Mouse (Mus musculus) liver, embryonic 13.5 days (tissue): ENCODE data around the gene Mbd6. TPM values are rescaled to one million over a fixed set of nuclear protein-coding genes. Genes with fewer than 3 reads are reported as not detected.

Experiments
- ATAC-seq: fragments of 200-750 bp; cut with Nextera tagmentation; 2 replicates; pipeline ENCODE4 v1.8.0; 2017; ENCODE audit warnings: low read depth, mild to moderate bottlenecking, moderate number of reproducible peaks, moderate library complexity
- DNase-seq: peaks from one replicate; pipeline ENCODE4 v3.0.0; 2022
- H3K27ac ChIP-seq: fragments of 300-500 bp; sonication (generic); 2 replicates; pipeline ENCODE4 v1.5.1; 2015; ENCODE audit warnings: moderate library complexity, mild to moderate bottlenecking, inconsistent platforms
- H3K27me3 ChIP-seq: fragments of 300-500 bp; sonication (generic); 2 replicates; pipeline ENCODE4 v1.6.1; 2015; ENCODE audit warnings: mild to moderate bottlenecking, inconsistent platforms
- H3K36me3 ChIP-seq: fragments of 300-500 bp; sonication (generic); 2 replicates; pipeline ENCODE4 v1.6.1; 2015; ENCODE audit warnings: mild to moderate bottlenecking, inconsistent platforms
- H3K4me1 ChIP-seq: fragments of 300-500 bp; sonication (generic); replicated peaks from 2 replicates; pipeline ENCODE4 v1.6.1; 2015; ENCODE audit warnings: inconsistent platforms
- H3K4me2 ChIP-seq: fragments of 300-500 bp; sonication (generic); 2 replicates; pipeline ENCODE4 v1.6.1; 2015; ENCODE audit warnings: inconsistent platforms, mild to moderate bottlenecking, moderate library complexity
- H3K4me3 ChIP-seq: fragments of 300-500 bp; sonication (generic); replicated peaks from 2 replicates; pipeline ENCODE4 v1.5.1; 2015; ENCODE audit warnings: mild to moderate bottlenecking, inconsistent platforms
- H3K9ac ChIP-seq: fragments of 300-500 bp; sonication (generic); 2 replicates; pipeline ENCODE4 v1.6.1; 2015; ENCODE audit warnings: mild to moderate bottlenecking, inconsistent platforms
- H3K9me3 ChIP-seq: fragments of 300-500 bp; sonication (generic); replicated peaks from 2 replicates; pipeline ENCODE4 v1.6.1; 2016; ENCODE audit warnings: inconsistent platforms
- WGBS: fragments of 180-500 bp; shearing (Covaris S2); methylation state at CpG from one replicate; pipeline ENCODE4 v1.1.7; 2015; ENCODE audit not compliant: insufficient replicate concordance; 5-methylcytosine and 5-hydroxymethylcytosine counted together
- polyA plus RNA-seq: library from polyadenylated mRNA; unstranded; fragments of >200 nt; fragmentation: Nextera tagmentation; extraction: Ambion mirVana; gene quantifications from 2 replicates; pipeline ENCODE4 v1.2.1, GENCODE M21; 2015

Gene Mbd6
- polyA plus RNA-seq, 1 experiment from 2014 or later: 6.5 TPM

- Histone ChIP-seq H3K4me2 (peak overlapping the region; percentile 74), H3K4me3 (no peak overlapping the region)
- DNase-seq: no peak
Observed at GRCm38 (mm10) chr10:127261706-127262547, 26.9 kb downstream of the Mbd6 start.

GRCm38 (mm10) chr10:127258489-127258888 lies 30.3 kb downstream of the Mbd6 start:
- peaks cover 69% of the 10 kb centered on the region for H3K27me3 ChIP-seq
- no peaks in the 10 kb centered on the region for H3K36me3 ChIP-seq
- no peak overlapping the region for H3K9ac ChIP-seq
- no peaks in the 10 kb centered on the region for H3K9me3 ChIP-seq
- H3K27ac ChIP-seq: no peak overlapping the region
- peaks cover 9% of the 10 kb centered on the region for H3K4me1 ChIP-seq
- ATAC-seq (no peak), DNase-seq (no peak)
- 63% methylated on average over 8 of the region's 8 CpGs for WGBS
- H3K4me2 ChIP-seq: no peak overlapping the region
- H3K4me3 ChIP-seq: no peak overlapping the region

More at GRCm38 (mm10) chr10:127261706-127262547, 26.9 kb downstream of the Mbd6 start:
- ATAC-seq: no peak
- Histone ChIP-seq H3K4me1 (peaks cover 15% of the 10 kb centered on the region), H3K27ac (no peak overlapping the region), H3K36me3 (no peaks in the 10 kb centered on the region), H3K9me3 (no peaks in the 10 kb centered on the region), H3K9ac (no peak overlapping the region), H3K27me3 (peaks cover 74% of the 10 kb centered on the region)
- WGBS: 56% methylated on average over 15 of the region's 15 CpGs

- Histone ChIP-seq H3K4me3 (no peak overlapping the region), H3K27me3 (peaks cover 62% of the 10 kb centered on the region), H3K4me1 (peaks cover 6% of the 10 kb centered on the region), H3K4me2 (no peak overlapping the region), H3K9me3 (no peaks in the 10 kb centered on the region), H3K36me3 (no peaks in the 10 kb centered on the region), H3K27ac (no peak overlapping the region), H3K9ac (no peak overlapping the region)
- DNase-seq (no peak), ATAC-seq (no peak)
- WGBS: 60% methylated on average over 6 of the region's 6 CpGs
Observed at GRCm38 (mm10) chr10:127257790-127258189, 31.0 kb downstream of the Mbd6 start.

- Histone ChIP-seq H3K9me3 (no peaks in the 10 kb centered on the region), H3K4me1 (no peaks in the 10 kb centered on the region), H3K27me3 (peaks cover 47% of the 10 kb centered on the region), H3K36me3 (no peaks in the 10 kb centered on the region), H3K27ac (no peak overlapping the region), H3K9ac (no peak overlapping the region), H3K4me2 (no peak overlapping the region), H3K4me3 (no peak overlapping the region)
- WGBS: 21% methylated on average over 14 of the region's 14 CpGs
- ATAC-seq: no peak
- peak; percentile 27 for DNase-seq
Observed at GRCm38 (mm10) chr10:127255625-127256345, 33.0 kb downstream of the Mbd6 start.

GRCm38 (mm10) chr10:127250810-127251209 lies 38.0 kb downstream of the Mbd6 start:
- H3K27ac ChIP-seq: no peak overlapping the region
- no peak for ATAC-seq
- H3K4me2 ChIP-seq: no peak overlapping the region
- no peak for DNase-seq
- no peak overlapping the region for H3K4me3 ChIP-seq
- H3K36me3 ChIP-seq: no peaks in the 10 kb centered on the region
- no peak overlapping the region for H3K9ac ChIP-seq
- no peaks in the 10 kb centered on the region for H3K4me1 ChIP-seq
- no peaks in the 10 kb centered on the region for H3K9me3 ChIP-seq
- H3K27me3 ChIP-seq: 0 out of 2 replicates have a peak, but pooled peaks cover 19% of the 10 kb centered on the region
- WGBS: 27% methylated on average over 5 of the region's 5 CpGs

- H3K4me1 ChIP-seq: no peaks in the 10 kb centered on the region
- WGBS: 48% methylated on average over 18 of the region's 18 CpGs
- no peaks in the 10 kb centered on the region for H3K9me3 ChIP-seq
- H3K4me3 ChIP-seq: no peak overlapping the region
- ATAC-seq: no peak
- no peaks in the 10 kb centered on the region for H3K36me3 ChIP-seq
- H3K4me2 ChIP-seq: no peak overlapping the region
- no peak overlapping the region for H3K9ac ChIP-seq
- no peak overlapping the region for H3K27ac ChIP-seq
- peaks cover 54% of the 10 kb centered on the region for H3K27me3 ChIP-seq
- DNase-seq: no peak
Observed at GRCm38 (mm10) chr10:127238241-127238824, 50.5 kb downstream of the Mbd6 start.

- Histone ChIP-seq H3K9me3 (no peaks in the 10 kb centered on the region), H3K27ac (no peak overlapping the region), H3K27me3 (peaks cover 53% of the 10 kb centered on the region), H3K9ac (no peak overlapping the region), H3K4me2 (no peak overlapping the region), H3K36me3 (no peaks in the 10 kb centered on the region), H3K4me1 (0 out of 2 replicates have a peak, but pooled peaks cover 3% of the 10 kb centered on the region), H3K4me3 (no peak overlapping the region)
- 42% methylated on average over 9 of the region's 9 CpGs for WGBS
- ATAC-seq: no peak
- DNase-seq: no peak
Observed at GRCm38 (mm10) chr10:127236541-127236940, 52.3 kb downstream of the Mbd6 start.

GRCm38 (mm10) chr10:127233141-127233540 lies 55.7 kb downstream of the Mbd6 start:
- no peak for DNase-seq
- no peak overlapping the region for H3K4me3 ChIP-seq
- no peak for ATAC-seq
- no peak overlapping the region for H3K27ac ChIP-seq
- no peak overlapping the region for H3K4me2 ChIP-seq
- no peaks in the 10 kb centered on the region for H3K9me3 ChIP-seq
- peaks cover 30% of the 10 kb centered on the region for H3K27me3 ChIP-seq
- H3K36me3 ChIP-seq: no peaks in the 10 kb centered on the region
- H3K9ac ChIP-seq: no peak overlapping the region
- H3K4me1 ChIP-seq: peaks cover 23% of the 10 kb centered on the region
- 63% methylated on average over 9 of the region's 9 CpGs for WGBS

Other genes with a start within 250 kb of the Mbd6 start
- 28.3 and 29.5 TPM in 2 replicates for gene Mettl1, start 247.6 kb downstream of the Mbd6 start, polyA plus RNA-seq
- gene Eef1akmt3, start 247.5 kb downstream of the Mbd6 start, polyA plus RNA-seq: 0.07 and 0.14 TPM in 2 replicates
- not detected in 2 replicates for gene Cyp27b1, start 240.8 kb downstream of the Mbd6 start, polyA plus RNA-seq
- gene March9, start 228.8 kb downstream of the Mbd6 start, polyA plus RNA-seq: 0.07 TPM in 1 of 2 replicates, not detected in the other
- gene Cdk4, start 225.5 kb downstream of the Mbd6 start, polyA plus RNA-seq: 645 and 664 TPM in 2 replicates
- gene Tspan31, start 218.8 kb downstream of the Mbd6 start, polyA plus RNA-seq: 69.4 and 77.7 TPM in 2 replicates
- 0.41 and 0.85 TPM in 2 replicates for gene Agap2, start 213.7 kb downstream of the Mbd6 start, polyA plus RNA-seq
- 45.6 and 49.0 TPM in 2 replicates for gene Os9, start 167.9 kb downstream of the Mbd6 start, polyA plus RNA-seq
- 9.3 and 11.0 TPM in 2 replicates for gene B4galnt1, start 123.8 kb downstream of the Mbd6 start, polyA plus RNA-seq
- 1.8 and 2.1 TPM in 2 replicates for gene Slc26a10, start 108.4 kb downstream of the Mbd6 start, polyA plus RNA-seq
- 8.1 and 8.2 TPM in 2 replicates for gene Arhgef25, start 98.9 kb downstream of the Mbd6 start, polyA plus RNA-seq
- gene Dtx3, start 93.3 kb downstream of the Mbd6 start, polyA plus RNA-seq: 16.8 and 19.3 TPM in 2 replicates
- gene Pip4k2c, start 77.4 kb downstream of the Mbd6 start, polyA plus RNA-seq: 39.8 and 45.8 TPM in 2 replicates
- 0.02 and 0.14 TPM in 2 replicates for gene Kif5a, start 25.7 kb downstream of the Mbd6 start, polyA plus RNA-seq
- gene Dctn2, start 22.6 kb downstream of the Mbd6 start, polyA plus RNA-seq: 80.0 and 80.1 TPM in 2 replicates
- gene Mars, start 22.8 kb upstream of the Mbd6 start, polyA plus RNA-seq: 150 and 166 TPM in 2 replicates
- 14.0 and 15.1 TPM in 2 replicates for gene Arhgap9, start 32.9 kb upstream of the Mbd6 start, polyA plus RNA-seq
- 0.21 and 0.31 TPM in 2 replicates for gene Gli1, start 53.0 kb upstream of the Mbd6 start, polyA plus RNA-seq
- 0.32 and 0.38 TPM in 2 replicates for gene Inhbe, start 65.4 kb upstream of the Mbd6 start, polyA plus RNA-seq
- 1.6 and 2.0 TPM in 2 replicates for gene Inhbc, start 81.4 kb upstream of the Mbd6 start, polyA plus RNA-seq
- gene R3hdm2, start 91.3 kb upstream of the Mbd6 start, polyA plus RNA-seq: 14.4 and 15.3 TPM in 2 replicates
- gene Stac3, start 212.7 kb upstream of the Mbd6 start, polyA plus RNA-seq: 0.17 and 0.47 TPM in 2 replicates
- 1.9 and 2.8 TPM in 2 replicates for gene Ndufa4l2, start 225.9 kb upstream of the Mbd6 start, polyA plus RNA-seq
- gene Shmt2, start 233.4 kb upstream of the Mbd6 start, polyA plus RNA-seq: 133 and 142 TPM in 2 replicates
- 0.13 TPM in 2 replicates for gene Nxph4, start 245.5 kb upstream of the Mbd6 start, polyA plus RNA-seq